Mouse (Mus musculus) retina, postnatal 7 days (tissue): Measurements from ENCODE around the gene Rnh1.
A peak's percentile ranks its signal among the peaks of the same experiment; 100 is the strongest.

Source experiments
- DNase-seq: peaks from one replicate; pipeline ENCODE4 v3.0.0-alpha.2; 2012; ENCODE audit warnings: low read depth, low spot score

Gene Rnh1

GRCm38 (mm10) chr7:141205504-141205903, 32.8 kb upstream of the Rnh1 start:
- DNase-seq = no peak

GRCm38 (mm10) chr7:141204546-141204945, 31.9 kb upstream of the Rnh1 start:
- no peak for DNase-seq

- no peak for DNase-seq
These were observed 25.5 kb upstream of the Rnh1 start for GRCm38 (mm10) chr7:141198121-141198520.

- no peak for DNase-seq
These were observed 24.1 kb upstream of the Rnh1 start for GRCm38 (mm10) chr7:141196619-141197282.

GRCm38 (mm10) chr7:141195754-141196153, 23.1 kb upstream of the Rnh1 start:
- no peak for DNase-seq

GRCm38 (mm10) chr7:141194830-141195229, 22.2 kb upstream of the Rnh1 start:
- DNase-seq = peak; percentile 70

GRCm38 (mm10) chr7:141194409-141194808, 21.8 kb upstream of the Rnh1 start:
- no peak for DNase-seq

GRCm38 (mm10) chr7:141193948-141194347, 21.3 kb upstream of the Rnh1 start, which contains the start of the genes Hras and Lrrc56:
Gene Hras (minus strand): TSS chr7:141194005.
Gene Lrrc56 (plus strand): TSS chr7:141194157.
- peak; percentile 94 for DNase-seq

- DNase-seq = no peak
These were observed 20.7 kb upstream of the Rnh1 start for GRCm38 (mm10) chr7:141193348-141193856.

- DNase-seq = no peak
These were observed 20.2 kb upstream of the Rnh1 start for GRCm38 (mm10) chr7:141192776-141193347.

GRCm38 (mm10) chr7:141191796-141192685, 19.4 kb upstream of the Rnh1 start:
- no peak for DNase-seq

GRCm38 (mm10) chr7:141191036-141191435, 18.4 kb upstream of the Rnh1 start:
- no peak for DNase-seq

- no peak for DNase-seq
These were observed 17.6 kb upstream of the Rnh1 start for GRCm38 (mm10) chr7:141190220-141190619.

GRCm38 (mm10) chr7:141188733-141189132, 16.1 kb upstream of the Rnh1 start:
- no peak for DNase-seq

GRCm38 (mm10) chr7:141188194-141188593, 15.5 kb upstream of the Rnh1 start:
- no peak for DNase-seq

GRCm38 (mm10) chr7:141176173-141176572, 3.5 kb upstream of the Rnh1 start:
- DNase-seq = peak; percentile 82

- no peak for DNase-seq
These were observed 2.4 kb upstream of the Rnh1 start for GRCm38 (mm10) chr7:141175068-141175467.

GRCm38 (mm10) chr7:141173323-141173850, 730 bp upstream of the Rnh1 start:
- no peak for DNase-seq

GRCm38 (mm10) chr7:141169866-141170265, 2.8 kb downstream of the Rnh1 start:
- no peak for DNase-seq

- DNase-seq = no peak
These were observed 3.4 kb downstream of the Rnh1 start for GRCm38 (mm10) chr7:141169300-141169699.

GRCm38 (mm10) chr7:141168518-141168953, 4.1 kb downstream of the Rnh1 start:
- no peak for DNase-seq
